Mouse (Mus musculus): Measurements from ENCODE around the gene Nuak2. TPM values are rescaled to one million over a fixed set of nuclear protein-coding genes. Genes with fewer than 3 reads are reported as not detected.

The Nuak2 gene
- polyA plus RNA-seq, 2 experiments, result 1.2 to 2.0 TPM

- H3K4me3 ChIP-seq (ENCODE audit: insufficient read depth in 1 of 2, low read depth in 2 of 2, low read length in 2 of 2), result no peak overlapping the region
- 33% methylated on average over 6 of the region's 6 CpGs for WGBS (ENCODE audit: insufficient replicate concordance)
- TF ChIP-seq EP300 (IDR thresholded peaks at IDR 0.05; ENCODE audit: low read depth) (peak; percentile 57), CTCF (IDR thresholded peaks at IDR 0.05; ENCODE audit: low read depth) (no peak)
- peaks cover 18 to 41% of the 10 kb centered on the region in 2 experiments for H3K4me1 ChIP-seq (replicated peaks; ENCODE audit: control insufficient read depth in 2 of 2, insufficient read depth in 2 of 2, low read length in 1 of 2)
- no peaks in the 10 kb centered on the region for H3K36me3 ChIP-seq (replicated peaks; ENCODE audit: control insufficient read depth, insufficient read depth, low read depth)
- H3K9me3 ChIP-seq (ENCODE audit: control insufficient read depth, low read length), result no peaks in the 10 kb centered on the region
- 0 out of 2 replicates have a peak overlapping the region, but pooled peaks have one; percentile 2 for H3K9ac ChIP-seq (replicated peaks)
- ATAC-seq (ENCODE audit: insufficient read depth) (peak; percentile 67), DNase-seq (ENCODE audit: low read depth in 3 of 3, low spot score in 3 of 3) (no peak)
- H3K4me2 ChIP-seq (ENCODE audit: low read depth), result peak overlapping the region; percentile 22; the same call in 1 of the 2 replicates
- H3K27me3 ChIP-seq (ENCODE audit: control insufficient read depth, insufficient read depth, low read length), result no peaks in the 10 kb centered on the region
- peak overlapping the region; percentile 48 for H3K27ac ChIP-seq
Measured at GRCm38 (mm10) chr1:132334178-132334801, 18.4 kb downstream of the Nuak2 start.

- TF ChIP-seq CTCF (IDR thresholded peaks at IDR 0.05; ENCODE audit: low read depth), result no peak
- no peak for TF ChIP-seq EP300 (IDR thresholded peaks at IDR 0.05; ENCODE audit: low read depth)
- Histone ChIP-seq H3K9ac (replicated peaks) (no peak overlapping the region), H3K27ac (no peak overlapping the region), H3K36me3 (replicated peaks; ENCODE audit: control insufficient read depth, insufficient read depth, low read depth) (no peaks in the 10 kb centered on the region), H3K4me3 (ENCODE audit: insufficient read depth in 1 of 2, low read depth in 2 of 2, low read length in 2 of 2) (no peak overlapping the region), H3K9me3 (ENCODE audit: control insufficient read depth, low read length) (no peaks in the 10 kb centered on the region), H3K4me1 (replicated peaks; ENCODE audit: control insufficient read depth in 2 of 2, insufficient read depth in 2 of 2, low read length in 1 of 2) (peaks cover 18 to 41% of the 10 kb centered on the region in 2 experiments), H3K4me2 (ENCODE audit: low read depth) (no peak overlapping the region), H3K27me3 (ENCODE audit: control insufficient read depth, insufficient read depth, low read length) (no peaks in the 10 kb centered on the region)
- DNase-seq (ENCODE audit: low read depth in 3 of 3, low spot score in 3 of 3) (no peak), ATAC-seq (ENCODE audit: insufficient read depth) (no peak)
- 66% methylated on average over 12 of the region's 12 CpGs for WGBS (ENCODE audit: insufficient replicate concordance)
Measured at GRCm38 (mm10) chr1:132335378-132335965, 19.5 kb downstream of the Nuak2 start.

DNA sequence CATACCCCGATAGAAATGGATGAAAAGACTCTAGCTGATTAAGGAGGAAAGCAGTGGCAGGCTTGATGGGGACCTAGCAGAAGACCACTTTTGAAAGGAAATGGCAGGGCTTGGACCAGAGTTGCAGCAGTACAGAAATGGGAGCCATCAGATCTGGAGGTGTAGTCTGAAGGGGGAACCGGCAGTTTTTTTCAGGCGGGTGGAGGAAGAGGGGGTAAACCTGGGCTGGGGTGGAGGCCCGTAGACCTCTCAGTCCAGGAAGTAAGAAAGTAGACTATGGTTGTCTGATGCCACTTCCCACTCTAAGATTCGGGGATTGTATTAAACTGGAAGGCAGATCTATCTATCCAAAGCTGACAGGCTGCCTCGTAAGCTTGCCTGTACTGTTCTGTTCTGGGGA is 21.0 kb downstream of the Nuak2 start:
- Histone ChIP-seq H3K4me1 (replicated peaks; ENCODE audit: control insufficient read depth in 2 of 2, insufficient read depth in 2 of 2, low read length in 1 of 2) (peaks cover 18 to 41% of the 10 kb centered on the region in 2 experiments), H3K9ac (replicated peaks) (no peak overlapping the region), H3K36me3 (replicated peaks; ENCODE audit: control insufficient read depth, insufficient read depth, low read depth) (no peaks in the 10 kb centered on the region), H3K4me2 (ENCODE audit: low read depth) (no peak overlapping the region), H3K27ac (no peak overlapping the region), H3K9me3 (ENCODE audit: control insufficient read depth, low read length) (no peaks in the 10 kb centered on the region), H3K4me3 (ENCODE audit: insufficient read depth in 1 of 2, low read depth in 2 of 2, low read length in 2 of 2) (no peak overlapping the region), H3K27me3 (ENCODE audit: control insufficient read depth, insufficient read depth, low read length) (no peaks in the 10 kb centered on the region)
- DNase-seq (ENCODE audit: low read depth in 3 of 3, low spot score in 3 of 3), result no peak
- no peak for ATAC-seq (ENCODE audit: insufficient read depth)
- WGBS (ENCODE audit: insufficient replicate concordance), result 32% methylated on average over 6 of the region's 6 CpGs
- TF ChIP-seq CTCF (IDR thresholded peaks at IDR 0.05; ENCODE audit: low read depth) (no peak), EP300 (IDR thresholded peaks at IDR 0.05; ENCODE audit: low read depth) (no peak)

GRCm38 (mm10) chr1:132338027-132338660 is 22.2 kb downstream of the Nuak2 start:
- no peak overlapping the region for H3K4me3 ChIP-seq (ENCODE audit: insufficient read depth in 1 of 2, low read depth in 2 of 2, low read length in 2 of 2)
- DNase-seq (ENCODE audit: low read depth in 3 of 3, low spot score in 3 of 3) (no peak), ATAC-seq (ENCODE audit: insufficient read depth) (no peak)
- TF ChIP-seq EP300 (IDR thresholded peaks at IDR 0.05; ENCODE audit: low read depth) (no peak), CTCF (IDR thresholded peaks at IDR 0.05; ENCODE audit: low read depth) (no peak)
- no peaks in the 10 kb centered on the region for H3K36me3 ChIP-seq (replicated peaks; ENCODE audit: control insufficient read depth, insufficient read depth, low read depth)
- H3K27me3 ChIP-seq (ENCODE audit: control insufficient read depth, insufficient read depth, low read length), result no peaks in the 10 kb centered on the region
- WGBS (ENCODE audit: insufficient replicate concordance), result 42% methylated on average over 8 of the region's 8 CpGs
- H3K9ac ChIP-seq (replicated peaks), result no peak overlapping the region
- no peak overlapping the region for H3K4me2 ChIP-seq (ENCODE audit: low read depth)
- H3K27ac ChIP-seq, result no peak overlapping the region
- H3K4me1 ChIP-seq (replicated peaks; ENCODE audit: control insufficient read depth in 2 of 2, insufficient read depth in 2 of 2, low read length in 1 of 2), result peaks cover 18 to 49% of the 10 kb centered on the region in 2 experiments
- no peaks in the 10 kb centered on the region for H3K9me3 ChIP-seq (ENCODE audit: control insufficient read depth, low read length)
